Mouse (Mus musculus): ENCODE measurements around the gene Hhatl. TPM values are rescaled to one million over a fixed set of nuclear protein-coding genes. Genes with fewer than 3 reads are reported as not detected.

Hhatl gene
- polyA plus RNA-seq, 1 experiment, result 0.07 TPM

- no peaks in the 10 kb centered on the region for H3K27me3 ChIP-seq (ENCODE audit: control insufficient read depth, insufficient read depth, insufficient read length)
- no peaks in the 10 kb centered on the region for H3K79me2 ChIP-seq (ENCODE audit: control insufficient read depth, insufficient read depth)
- H3K4me3 ChIP-seq (ENCODE audit: insufficient read depth, poor library complexity, severe bottlenecking), result no peak overlapping the region
- no peak overlapping the region for H3ac ChIP-seq (ENCODE audit: control insufficient read depth, insufficient read length, low read depth)
- no peak for TF ChIP-seq FOSL1 (IDR thresholded peaks at IDR 0.05; ENCODE audit: insufficient read depth, low read length, poor library complexity, severe bottlenecking)
- no peak for TF ChIP-seq MYOD1 (IDR thresholded peaks at IDR 0.05; ENCODE audit: control insufficient read depth, insufficient read length, low read depth)
- no peak for TF ChIP-seq USF1 (IDR thresholded peaks at IDR 0.05; ENCODE audit: low read depth)
- TF ChIP-seq MYOG (IDR thresholded peaks at IDR 0.05; ENCODE audit: control insufficient read depth, extremely low read depth, insufficient read length), result no peak
- TF ChIP-seq CEBPB (IDR thresholded peaks at IDR 0.05; ENCODE audit: low read depth), result no peak
- H3K79me3 ChIP-seq (ENCODE audit: low read depth), result no peaks in the 10 kb centered on the region
- no peaks in the 10 kb centered on the region for H3K36me3 ChIP-seq (ENCODE audit: control insufficient read depth, insufficient read depth)
Observed at GRCm38 (mm10) chr9:121815183-121815582, 22.9 kb upstream of the Hhatl start.

GRCm38 (mm10) chr9:121810081-121810821 lies 17.9 kb upstream of the Hhatl start:
- Histone ChIP-seq H3K27me3 (ENCODE audit: control insufficient read depth, insufficient read depth, insufficient read length) (no peaks in the 10 kb centered on the region), H3K36me3 (ENCODE audit: control insufficient read depth, insufficient read depth) (no peaks in the 10 kb centered on the region), H3K79me3 (ENCODE audit: low read depth) (no peaks in the 10 kb centered on the region), H3K79me2 (ENCODE audit: control insufficient read depth, insufficient read depth) (no peaks in the 10 kb centered on the region), H3ac (ENCODE audit: control insufficient read depth, insufficient read length, low read depth) (no peak overlapping the region), H3K4me3 (ENCODE audit: insufficient read depth, poor library complexity, severe bottlenecking) (no peak overlapping the region)
- TF ChIP-seq MAX (IDR thresholded peaks at IDR 0.05) (no peak), FOSL1 (IDR thresholded peaks at IDR 0.05; ENCODE audit: insufficient read depth, low read length, poor library complexity, severe bottlenecking) (no peak), CTCF (IDR thresholded peaks at IDR 0.05; ENCODE audit: control insufficient read depth, insufficient read depth, insufficient read length) (no peak), CEBPB (IDR thresholded peaks at IDR 0.05; ENCODE audit: low read depth) (no peak), MYOG (IDR thresholded peaks at IDR 0.05; ENCODE audit: control insufficient read depth, extremely low read depth, insufficient read length) (no peak), MYOD1 (IDR thresholded peaks at IDR 0.05; ENCODE audit: control insufficient read depth, insufficient read length, low read depth) (no peak), USF1 (IDR thresholded peaks at IDR 0.05; ENCODE audit: low read depth) (no peak)

- no peaks in the 10 kb centered on the region for H3K36me3 ChIP-seq (ENCODE audit: control insufficient read depth, insufficient read depth)
- no peaks in the 10 kb centered on the region for H3K79me3 ChIP-seq (ENCODE audit: low read depth)
- TF ChIP-seq USF1 (IDR thresholded peaks at IDR 0.05; ENCODE audit: low read depth) (no peak), CTCF (IDR thresholded peaks at IDR 0.05; ENCODE audit: control insufficient read depth, insufficient read depth, insufficient read length) (no peak), FOSL1 (IDR thresholded peaks at IDR 0.05; ENCODE audit: insufficient read depth, low read length, poor library complexity, severe bottlenecking) (no peak), CEBPB (IDR thresholded peaks at IDR 0.05; ENCODE audit: low read depth) (no peak), MYOG (IDR thresholded peaks at IDR 0.05; ENCODE audit: control insufficient read depth, extremely low read depth, insufficient read length) (no peak), MAX (IDR thresholded peaks at IDR 0.05) (no peak), MYOD1 (IDR thresholded peaks at IDR 0.05; ENCODE audit: control insufficient read depth, insufficient read length, low read depth) (no peak)
- no peak overlapping the region for H3K4me3 ChIP-seq (ENCODE audit: insufficient read depth, poor library complexity, severe bottlenecking)
- H3K79me2 ChIP-seq (ENCODE audit: control insufficient read depth, insufficient read depth), result no peaks in the 10 kb centered on the region
- no peak overlapping the region for H3ac ChIP-seq (ENCODE audit: control insufficient read depth, insufficient read length, low read depth)
- no peaks in the 10 kb centered on the region for H3K27me3 ChIP-seq (ENCODE audit: control insufficient read depth, insufficient read depth, insufficient read length)
Observed at GRCm38 (mm10) chr9:121808511-121808910, 16.2 kb upstream of the Hhatl start.

- no peaks in the 10 kb centered on the region for H3K27me3 ChIP-seq (ENCODE audit: control insufficient read depth, insufficient read depth, insufficient read length)
- no peak for TF ChIP-seq CTCF (IDR thresholded peaks at IDR 0.05; ENCODE audit: control insufficient read depth, insufficient read depth, insufficient read length)
- no peak overlapping the region for H3K4me3 ChIP-seq (ENCODE audit: insufficient read depth, poor library complexity, severe bottlenecking)
- H3K79me2 ChIP-seq (ENCODE audit: control insufficient read depth, insufficient read depth), result no peaks in the 10 kb centered on the region
- H3K36me3 ChIP-seq (ENCODE audit: control insufficient read depth, insufficient read depth), result no peaks in the 10 kb centered on the region
- H3ac ChIP-seq (ENCODE audit: control insufficient read depth, insufficient read length, low read depth), result no peak overlapping the region
- H3K79me3 ChIP-seq (ENCODE audit: low read depth), result no peaks in the 10 kb centered on the region
Observed at GRCm38 (mm10) chr9:121807947-121808346, 15.6 kb upstream of the Hhatl start.

GRCm38 (mm10) chr9:121807546-121807945 lies 15.2 kb upstream of the Hhatl start:
- Histone ChIP-seq H3K4me3 (ENCODE audit: insufficient read depth, poor library complexity, severe bottlenecking) (no peak overlapping the region), H3ac (ENCODE audit: control insufficient read depth, insufficient read length, low read depth) (no peak overlapping the region), H3K36me3 (ENCODE audit: control insufficient read depth, insufficient read depth) (no peaks in the 10 kb centered on the region), H3K79me3 (ENCODE audit: low read depth) (no peaks in the 10 kb centered on the region), H3K79me2 (ENCODE audit: control insufficient read depth, insufficient read depth) (no peaks in the 10 kb centered on the region), H3K27me3 (ENCODE audit: control insufficient read depth, insufficient read depth, insufficient read length) (no peaks in the 10 kb centered on the region)
- TF ChIP-seq MYOD1 (IDR thresholded peaks at IDR 0.05; ENCODE audit: control insufficient read depth, insufficient read length, low read depth) (no peak), CEBPB (IDR thresholded peaks at IDR 0.05; ENCODE audit: low read depth) (no peak), CTCF (IDR thresholded peaks at IDR 0.05; ENCODE audit: control insufficient read depth, insufficient read depth, insufficient read length) (no peak), FOSL1 (IDR thresholded peaks at IDR 0.05; ENCODE audit: insufficient read depth, low read length, poor library complexity, severe bottlenecking) (no peak), MAX (IDR thresholded peaks at IDR 0.05) (no peak), USF1 (IDR thresholded peaks at IDR 0.05; ENCODE audit: low read depth) (no peak), MYOG (IDR thresholded peaks at IDR 0.05; ENCODE audit: control insufficient read depth, extremely low read depth, insufficient read length) (no peak)

GRCm38 (mm10) chr9:121802747-121803146 lies 10.4 kb upstream of the Hhatl start:
- no peak for TF ChIP-seq MYOD1 (IDR thresholded peaks at IDR 0.05; ENCODE audit: control insufficient read depth, insufficient read length, low read depth)
- no peak for TF ChIP-seq FOSL1 (IDR thresholded peaks at IDR 0.05; ENCODE audit: insufficient read depth, low read length, poor library complexity, severe bottlenecking)
- no peak for TF ChIP-seq MYOG (IDR thresholded peaks at IDR 0.05; ENCODE audit: control insufficient read depth, extremely low read depth, insufficient read length)
- TF ChIP-seq CTCF (IDR thresholded peaks at IDR 0.05; ENCODE audit: control insufficient read depth, insufficient read depth, insufficient read length), result no peak
- TF ChIP-seq CEBPB (IDR thresholded peaks at IDR 0.05; ENCODE audit: low read depth), result no peak
- no peak for TF ChIP-seq MAX (IDR thresholded peaks at IDR 0.05)
- TF ChIP-seq USF1 (IDR thresholded peaks at IDR 0.05; ENCODE audit: low read depth), result no peak
- Histone ChIP-seq H3K79me2 (ENCODE audit: control insufficient read depth, insufficient read depth) (no peaks in the 10 kb centered on the region), H3K27me3 (ENCODE audit: control insufficient read depth, insufficient read depth, insufficient read length) (peaks cover 4% of the 10 kb centered on the region), H3K36me3 (ENCODE audit: control insufficient read depth, insufficient read depth) (no peaks in the 10 kb centered on the region), H3K4me3 (ENCODE audit: insufficient read depth, poor library complexity, severe bottlenecking) (no peak overlapping the region), H3ac (ENCODE audit: control insufficient read depth, insufficient read length, low read depth) (no peak overlapping the region), H3K79me3 (ENCODE audit: low read depth) (no peaks in the 10 kb centered on the region)

Data from C2C12 (cell line).